16 mouse cellular contexts compared by ENCODE assay signal in the genomic region with DNA sequence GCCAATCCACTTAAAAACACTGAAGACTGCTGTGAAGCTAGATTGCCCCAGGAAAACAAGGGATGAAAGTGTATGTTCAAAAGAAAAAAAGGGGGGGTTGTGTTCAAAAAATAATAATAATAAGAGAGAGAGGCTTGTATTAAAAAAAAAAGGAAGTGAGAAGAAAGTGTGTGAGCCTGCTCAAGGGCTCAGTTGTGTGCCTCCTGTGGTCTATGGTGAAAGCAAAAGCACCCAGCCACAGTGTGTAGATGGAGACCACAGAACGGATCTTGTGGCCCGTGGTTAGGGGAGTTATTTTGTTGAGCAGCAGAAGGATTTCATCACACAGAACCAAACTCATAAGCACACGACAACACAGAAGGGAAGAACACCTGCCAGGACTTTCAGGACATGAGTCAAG. TPM values are rescaled to one million over a fixed set of nuclear protein-coding genes. Genes with fewer than 3 reads are reported as not detected.
A peak's percentile ranks its signal among the peaks of the same experiment; 100 is the strongest.
DNase-seq lines count a peak whose midpoint lies in the region; ATAC-seq and TF ChIP-seq lines count a peak whose summit lies in the region.
"Had no signal": no experiment of that assay in that cellular context is flagged by ENCODE, and none has a peak within 500 bp of the region (broad histone marks: within the 10 kb centered on the region; RNA-seq: fewer than 3 reads in every experiment).

No protein-coding gene starts in this region.

- no peak overlapping the region for H3K4me2 ChIP-seq in heart, embryonic 11.5 days
- H3K4me2 ChIP-seq: hindbrain, embryonic 15.5 days; limb, embryonic 15.5 days had no signal

- no peaks in the 10 kb centered on the region for H3K9me3 ChIP-seq in heart, embryonic 11.5 days (replicated peaks; ENCODE audit: control insufficient read depth, low read length)
- H3K9me3 ChIP-seq: embryonic facial prominence, embryonic 10.5 days; hindbrain, embryonic 15.5 days; limb, embryonic 15.5 days had no signal

- no peak overlapping the region for H3K4me3 ChIP-seq in kidney, adult 2 months (ENCODE audit: insufficient read depth, low read depth, low read length)
- H3K4me3 ChIP-seq in layer of hippocampus, adult 2 months, result no peak overlapping the region
- no peak overlapping the region for H3K4me3 ChIP-seq in heart, embryonic 11.5 days (ENCODE audit: low read depth, low read length)
- H3K4me3 ChIP-seq: embryonic facial prominence, embryonic 10.5 days; hindbrain, embryonic 15.5 days; limb, embryonic 15.5 days; myocyte had no signal

- no peaks in the 10 kb centered on the region for H3K27me3 ChIP-seq in kidney, adult 2 months (replicated peaks; ENCODE audit: control insufficient read depth, insufficient read depth, low read length)
- H3K27me3 ChIP-seq in heart, embryonic 11.5 days (ENCODE audit: control insufficient read depth, insufficient read depth, low read length), result no peaks in the 10 kb centered on the region
- H3K27me3 ChIP-seq: hindbrain, embryonic 15.5 days; limb, embryonic 15.5 days; Patski had no signal

- no peak for TF ChIP-seq CTCF in kidney, adult 2 months (conservative IDR thresholded peaks at IDR 0.05; ENCODE audit: insufficient read depth, insufficient read length, low read depth, low read length)
- no peak for TF ChIP-seq CTCF in layer of hippocampus, adult 2 months (conservative IDR thresholded peaks at IDR 0.05)

- peak; percentile 82 for ATAC-seq in common myeloid progenitor, adult 5-6 weeks (replicated peaks; ENCODE audit: low read depth, poor library complexity, severe bottlenecking)
- ATAC-seq in heart, embryonic 11.5 days (replicated peaks; ENCODE audit: insufficient number of reproducible peaks, low FRiP score, low TSS enrichment), result no peak
- ATAC-seq: Patski had no signal

- H3K36me3 ChIP-seq in kidney, adult 2 months (ENCODE audit: control insufficient read depth, insufficient read depth, low read length), result no peaks in the 10 kb centered on the region
- no peaks in the 10 kb centered on the region; the same call in 1 of the 2 replicates for H3K36me3 ChIP-seq in heart, embryonic 11.5 days (ENCODE audit: control insufficient read depth, insufficient read depth, low read length)
- H3K36me3 ChIP-seq: hindbrain, embryonic 15.5 days; limb, embryonic 15.5 days had no signal

- H3K9ac ChIP-seq in heart, embryonic 11.5 days (ENCODE audit: low read depth, low read length), result no peak overlapping the region
- H3K9ac ChIP-seq: hindbrain, embryonic 15.5 days; limb, embryonic 15.5 days had no signal

- TF ChIP-seq POLR2A in kidney, adult 2 months (IDR thresholded peaks at IDR 0.05; ENCODE audit: low read depth, low read length), result no peak

- WGBS in kidney, adult 2 months, result 84% methylated on average over 3 of the region's 3 CpGs
- WGBS in heart, embryonic 11.5 days (ENCODE audit: insufficient replicate concordance), result 69% methylated on average over 3 of the region's 3 CpGs

- DNase-seq in kidney, adult 2 months, result peak; percentile 45
- DNase-seq in kidney, postnatal 10 days, result no peak
- peak; percentile 90 for DNase-seq in naive thymus-derived CD4-positive, alpha-beta T cell, adult 2 months (ENCODE audit: low read depth)
- DNase-seq in thymus, postnatal 36 days, result peak; percentile 48 to 56
- DNase-seq in layer of hippocampus, adult 2 months (ENCODE audit: low spot score in 2 of 2), result no peak
- DNase-seq in yolk sac, embryonic 10.5 days (ENCODE audit: low spot score), result no peak
- DNase-seq: adrenal gland, postnatal 25 days; cerebellum, adult 18-20 months had no signal

- H3K27ac ChIP-seq in kidney, adult 2 months (ENCODE audit: insufficient read depth, low read depth, low read length), result no peak overlapping the region
- H3K27ac ChIP-seq in layer of hippocampus, adult 2 months, result no peak overlapping the region
- H3K27ac ChIP-seq in heart, embryonic 11.5 days (ENCODE audit: low read depth, low read length), result no peak overlapping the region
- H3K27ac ChIP-seq: embryonic facial prominence, embryonic 10.5 days; hindbrain, embryonic 15.5 days; kidney, postnatal 0 days; limb, embryonic 15.5 days had no signal

- H3K4me1 ChIP-seq in kidney, adult 2 months (ENCODE audit: control insufficient read depth, insufficient read depth, low read length), result peaks cover 7% of the 10 kb centered on the region; the same call in 1 of the 2 replicates
- H3K4me1 ChIP-seq in heart, embryonic 11.5 days (ENCODE audit: control insufficient read depth, insufficient read depth, low read length), result peaks cover 12% of the 10 kb centered on the region

RNA-seq across cellular contexts. Expression of gene Hdac10, which starts 2.8 kb away (rescaled TPM):
- polyA plus RNA-seq in kidney, adult 2 months (2012; rRNA removed), result 26.5 and 27.7 TPM in 2 replicates
- 15.7 and 18.0 TPM in 2 replicates for total RNA-seq in common myeloid progenitor, adult 5-6 weeks (2017)
- total RNA-seq in layer of hippocampus, adult 2 months (2021), result 10 to 100 TPM; 16.3 to 17.9 TPM
- 10.5 and 11.4 TPM in 2 replicates for polyA plus RNA-seq in heart, embryonic 11.5 days (2014; fragmentation: Nextera tagmentation; extraction: Ambion mirVana)

RNA-seq across cellular contexts. Expression of gene Tubgcp6, which starts 8.4 kb away (rescaled TPM):
- polyA plus RNA-seq in kidney, adult 2 months (2012; rRNA removed), result 17.2 and 24.4 TPM in 2 replicates
- total RNA-seq in common myeloid progenitor, adult 5-6 weeks (2017), result 14.6 and 21.7 TPM in 2 replicates
- total RNA-seq in layer of hippocampus, adult 2 months (2021), result 10 to 100 TPM; 31.0 to 31.5 TPM
- polyA plus RNA-seq in heart, embryonic 11.5 days (2014; fragmentation: Nextera tagmentation; extraction: Ambion mirVana), result 13.1 and 14.1 TPM in 2 replicates

RNA-seq across cellular contexts. Expression of gene Mapk12, which starts 9.2 kb away (rescaled TPM):
- polyA plus RNA-seq in kidney, adult 2 months (2012; rRNA removed), result 12.7 and 13.9 TPM in 2 replicates
- not detected in 2 replicates for total RNA-seq in common myeloid progenitor, adult 5-6 weeks (2017)
- total RNA-seq in layer of hippocampus, adult 2 months (2021), result 1 to 10 TPM; 4.4 to 5.6 TPM
- polyA plus RNA-seq in heart, embryonic 11.5 days (2014; fragmentation: Nextera tagmentation; extraction: Ambion mirVana), result 20.7 and 24.6 TPM in 2 replicates

RNA-seq across cellular contexts. Expression of gene Mapk11, which starts 18.1 kb away (rescaled TPM):
- 6.0 and 7.9 TPM in 2 replicates for polyA plus RNA-seq in kidney, adult 2 months (2012; rRNA removed)
- total RNA-seq in common myeloid progenitor, adult 5-6 weeks (2017), result 0.50 and 0.73 TPM in 2 replicates
- 10 to 100 TPM; 21.6 to 25.8 TPM for total RNA-seq in layer of hippocampus, adult 2 months (2021)
- 3.2 and 4.2 TPM in 2 replicates for polyA plus RNA-seq in heart, embryonic 11.5 days (2014; fragmentation: Nextera tagmentation; extraction: Ambion mirVana)

RNA-seq across cellular contexts. Expression of gene Selenoo, which starts 42.4 kb away (rescaled TPM):
- polyA plus RNA-seq in kidney, adult 2 months (2012; rRNA removed), result 55.9 and 68.7 TPM in 2 replicates
- 11.2 and 14.2 TPM in 2 replicates for total RNA-seq in common myeloid progenitor, adult 5-6 weeks (2017)
- 10 to 100 TPM; 21.2 to 22.0 TPM for total RNA-seq in layer of hippocampus, adult 2 months (2021)
- 9.5 and 9.9 TPM in 2 replicates for polyA plus RNA-seq in heart, embryonic 11.5 days (2014; fragmentation: Nextera tagmentation; extraction: Ambion mirVana)

Comparison
In these comparisons a context has a peak if more than half of its experiments do, and no peak if none do; other contexts are left out.
1. DNase-seq: peak in kidney, adult 2 months (single experiment), naive thymus-derived CD4-positive, alpha-beta T cell, adult 2 months (single experiment) and thymus, postnatal 36 days (2 of 2); none in kidney, postnatal 10 days (single experiment), layer of hippocampus, adult 2 months (0 of 2) and yolk sac, embryonic 10.5 days (single experiment).